In the genomic region with DNA sequence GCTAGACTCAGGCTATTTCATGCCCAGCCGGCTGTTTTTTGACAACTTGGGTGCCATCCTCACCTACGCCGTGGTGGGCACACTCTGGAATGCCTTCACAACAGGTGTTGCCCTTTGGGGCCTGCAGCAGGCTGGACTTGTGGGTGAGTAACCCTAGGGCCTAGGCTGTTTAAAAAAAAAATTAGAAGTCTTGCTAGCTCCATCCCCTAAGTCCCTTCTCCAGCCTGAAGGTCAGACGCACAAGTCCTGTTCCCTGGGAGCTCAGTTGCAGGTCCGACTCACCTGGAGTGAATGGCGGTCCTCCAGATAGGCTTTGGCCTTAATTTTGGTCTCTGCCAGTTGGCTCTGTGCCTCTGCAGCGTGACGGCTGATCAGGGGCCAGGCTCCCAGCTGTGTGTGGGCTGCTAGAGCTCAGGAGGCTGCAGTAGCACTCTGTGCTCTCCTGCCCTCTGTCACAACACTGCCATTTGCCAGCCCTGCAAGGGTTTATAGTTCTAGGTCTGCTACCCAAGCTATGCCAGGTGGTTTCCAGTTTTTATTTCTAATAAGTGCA, we compare ENCODE assay signal across 28 mouse cellular contexts. TPM values are rescaled to one million over a fixed set of nuclear protein-coding genes. Genes with fewer than 3 reads are reported as not detected.
DNase-seq lines count a peak whose midpoint lies in the region; ATAC-seq and TF ChIP-seq lines count a peak whose summit lies in the region.
"Had no signal": no experiment of that assay in that cellular context is flagged by ENCODE, and none has a peak within 500 bp of the region (broad histone marks: within the 10 kb centered on the region; RNA-seq: fewer than 3 reads in every experiment).

No protein-coding gene starts in this region.

- no peak overlapping the region for H3K9ac ChIP-seq in hindbrain, embryonic 16.5 days (ENCODE audit: low read depth, low read length)
- H3K9ac ChIP-seq: forebrain, embryonic 13.5 days; heart, embryonic 15.5 days; intestine, embryonic 15.5 days; liver, embryonic 15.5 days; lung, embryonic 14.5 days had no signal

- no peak for TF ChIP-seq CTCF in gastrocnemius, adult 2 months (IDR thresholded peaks at IDR 0.05)

- 67% methylated on average over 8 of the region's 8 CpGs for WGBS in hindbrain, embryonic 16.5 days

- no peak for ATAC-seq in hindbrain, embryonic 16.5 days
- ATAC-seq: CD4-positive, CD25-positive, alpha-beta regulatory T cell, adult 4 months; forebrain, embryonic 13.5 days; hindbrain, postnatal 0 days; midbrain, embryonic 16.5 days had no signal

- H3K36me3 ChIP-seq in hindbrain, embryonic 16.5 days (ENCODE audit: control insufficient read depth, insufficient read depth, low read length), result peaks cover 12% of the 10 kb centered on the region
- H3K36me3 ChIP-seq: heart, embryonic 15.5 days; intestine, embryonic 15.5 days; liver, embryonic 15.5 days had no signal

- no peaks in the 10 kb centered on the region for H3K9me3 ChIP-seq in hindbrain, embryonic 16.5 days (ENCODE audit: control insufficient read depth, low read length)
- H3K9me3 ChIP-seq: forebrain, embryonic 13.5 days; heart, embryonic 15.5 days; intestine, embryonic 15.5 days; liver, embryonic 15.5 days; midbrain, embryonic 10.5 days had no signal

- peak; percentile 15 for DNase-seq in gastrocnemius, adult 2 months
- DNase-seq in gastrocnemius, postnatal 10 days, result no peak
- DNase-seq in cerebellum, adult 18-20 months, result peak; percentile 65 to 70
- peak; percentile 78 for DNase-seq in cerebellum, adult 9-10 months
- DNase-seq in cerebellum, postnatal 36 days, result peak; percentile 62 to 67
- DNase-seq in kidney, postnatal 10 days, result no peak
- no peak for DNase-seq in gastrocnemius, postnatal 36 days
- DNase-seq: adrenal gland, postnatal 25 days; embryo, embryonic 11 days; kidney, adult 2 months; kidney, postnatal 4 days; lung, embryonic 14.5 days; right cerebral cortex, postnatal 4 days; thymus, postnatal 4 days had no signal

- no peak overlapping the region for H3K27ac ChIP-seq in gastrocnemius, adult 2 months
- no peak overlapping the region for H3K27ac ChIP-seq in hindbrain, embryonic 16.5 days (ENCODE audit: low read depth, low read length)
- H3K27ac ChIP-seq: forebrain, embryonic 13.5 days; heart, embryonic 15.5 days; hindbrain, postnatal 0 days; intestine, embryonic 15.5 days; liver, embryonic 15.5 days; midbrain, embryonic 10.5 days; stomach, postnatal 0 days had no signal

- no peak overlapping the region for H3K4me2 ChIP-seq in hindbrain, embryonic 16.5 days (ENCODE audit: low read length)
- H3K4me2 ChIP-seq: forebrain, embryonic 13.5 days; heart, embryonic 15.5 days; intestine, embryonic 15.5 days; liver, embryonic 15.5 days; lung, embryonic 14.5 days had no signal

- peaks cover 7% of the 10 kb centered on the region for H3K4me1 ChIP-seq in hindbrain, embryonic 16.5 days (ENCODE audit: control insufficient read depth, insufficient read depth, low read depth, low read length)

- intact Hi-C loops in gastrocnemius, adult 2 months (cut with DNase I), result no loop called here
- intact Hi-C loops in gastrocnemius, postnatal 36 days (cut with DNase I), result no loop called here

- H3K27me3 ChIP-seq in hindbrain, embryonic 16.5 days (replicated peaks; ENCODE audit: control insufficient read depth, insufficient read depth, low read length), result no peaks in the 10 kb centered on the region
- H3K27me3 ChIP-seq: forebrain, embryonic 13.5 days; heart, embryonic 15.5 days had no signal

- no peak overlapping the region for H3K4me3 ChIP-seq in gastrocnemius, adult 2 months
- no peak overlapping the region for H3K4me3 ChIP-seq in hindbrain, embryonic 16.5 days (ENCODE audit: low read length)
- H3K4me3 ChIP-seq: erythroblast, embryonic 14.5 days; forebrain, embryonic 13.5 days; heart, embryonic 15.5 days; intestine, embryonic 15.5 days; liver, embryonic 15.5 days; midbrain, embryonic 10.5 days had no signal

RNA-seq across cellular contexts. Expression of gene Slc9a5, which starts 5.0 kb away (rescaled TPM):
- total RNA-seq in gastrocnemius, adult 2 months (2021), result under 1 TPM; 0.45 to 0.92 TPM
- 1 to 10 TPM; 1.4 to 2.4 TPM for total RNA-seq in gastrocnemius, postnatal 10 days (2021)
- 12.3 and 14.5 TPM in 2 replicates for polyA plus RNA-seq in hindbrain, embryonic 16.5 days (2015; fragmentation: Nextera tagmentation; extraction: Ambion mirVana)
- under 1 TPM; 0.59 to 0.91 TPM for total RNA-seq in gastrocnemius, postnatal 36 days (2021)
- polyA plus RNA-seq: erythroblast, embryonic 14.5 days had no signal

RNA-seq across cellular contexts. Expression of gene Fhod1, which starts 5.9 kb away (rescaled TPM):
- 10 to 100 TPM; 17.5 to 23.4 TPM for total RNA-seq in gastrocnemius, adult 2 months (2021)
- total RNA-seq in gastrocnemius, postnatal 10 days (2021), result 10 to 100 TPM in 1 of 2 experiments, 1 to 10 TPM in 1; 8.9 to 14.7 TPM
- polyA plus RNA-seq in hindbrain, embryonic 16.5 days (2015; fragmentation: Nextera tagmentation; extraction: Ambion mirVana), result 0.69 and 0.93 TPM in 2 replicates
- total RNA-seq in gastrocnemius, postnatal 36 days (2021), result 10 to 100 TPM; 22.0 to 32.0 TPM

RNA-seq across cellular contexts. Expression of gene Plekhg4, which starts 19.4 kb away (rescaled TPM):
- not detected for total RNA-seq in gastrocnemius, adult 2 months (2021)
- total RNA-seq in gastrocnemius, postnatal 10 days (2021), result under 1 TPM; 0.07 to 0.79 TPM
- polyA plus RNA-seq in hindbrain, embryonic 16.5 days (2015; fragmentation: Nextera tagmentation; extraction: Ambion mirVana), result 1.8 and 2.1 TPM in 2 replicates
- under 1 TPM in 1 of 2 experiments, not detected in 1; 0.07 TPM for total RNA-seq in gastrocnemius, postnatal 36 days (2021)
- total RNA-seq: heart, postnatal 25 days; megakaryocyte progenitor cell, adult 5-6 weeks; neutrophil, adult 5-6 weeks had no signal
- polyA plus RNA-seq: CD4-positive, CD25-positive, alpha-beta regulatory T cell, adult 4 months; erythroblast, embryonic 14.5 days; liver, embryonic 15.5 days had no signal

RNA-seq across cellular contexts. Expression of gene Tmem208, which starts 27.5 kb away (rescaled TPM):
- 10 to 100 TPM; 20.1 to 24.6 TPM for total RNA-seq in gastrocnemius, adult 2 months (2021)
- 10 to 100 TPM; 23.6 to 27.1 TPM for total RNA-seq in gastrocnemius, postnatal 10 days (2021)
- 144 and 150 TPM in 2 replicates for polyA plus RNA-seq in hindbrain, embryonic 16.5 days (2015; fragmentation: Nextera tagmentation; extraction: Ambion mirVana)
- total RNA-seq in gastrocnemius, postnatal 36 days (2021), result 10 to 100 TPM; 18.5 to 20.1 TPM

RNA-seq across cellular contexts. Expression of gene Lrrc29, which starts 27.6 kb away (rescaled TPM):
- 1 to 10 TPM in 1 of 2 experiments, under 1 TPM in 1; 0.99 to 1.3 TPM for total RNA-seq in gastrocnemius, adult 2 months (2021)
- 1 to 10 TPM; 1.5 to 2.4 TPM for total RNA-seq in gastrocnemius, postnatal 10 days (2021)
- 0.90 and 0.94 TPM in 2 replicates for polyA plus RNA-seq in hindbrain, embryonic 16.5 days (2015; fragmentation: Nextera tagmentation; extraction: Ambion mirVana)
- 1 to 10 TPM in 1 of 2 experiments, under 1 TPM in 1; 0.99 to 1.1 TPM for total RNA-seq in gastrocnemius, postnatal 36 days (2021)

Comparison
In these comparisons a context has a peak if more than half of its experiments do, and no peak if none do; other contexts are left out.
1. DNase-seq: peak in gastrocnemius, adult 2 months (single experiment), cerebellum, adult 18-20 months (2 of 2), cerebellum, adult 9-10 months (single experiment) and cerebellum, postnatal 36 days (2 of 2); none in gastrocnemius, postnatal 10 days (single experiment), kidney, postnatal 10 days (single experiment) and gastrocnemius, postnatal 36 days (0 of 2).